Mouse (Mus musculus): Measurements from ENCODE around the gene Itga1.

The Itga1 gene

GRCm38 (mm10) chr13:114984658-114985057, 117.1 kb downstream of the Itga1 start:
- no peak for DNase-seq

- DNase-seq: no peak
Observed at GRCm38 (mm10) chr13:114983116-114983515, 118.6 kb downstream of the Itga1 start.

- DNase-seq: no peak
Observed at GRCm38 (mm10) chr13:114980831-114981419, 120.8 kb downstream of the Itga1 start.

- DNase-seq: no peak
Observed at GRCm38 (mm10) chr13:114974484-114975042, 127.2 kb downstream of the Itga1 start.

GRCm38 (mm10) chr13:114971905-114972304, 129.9 kb downstream of the Itga1 start:
- DNase-seq: no peak

GRCm38 (mm10) chr13:114964233-114964632, 137.5 kb downstream of the Itga1 start:
- peak; percentile 88 to 91 for DNase-seq

GRCm38 (mm10) chr13:114954516-114954915, 147.2 kb downstream of the Itga1 start:
- no peak for DNase-seq

- DNase-seq: no peak
Observed at GRCm38 (mm10) chr13:114933541-114933940, 168.2 kb downstream of the Itga1 start.

GRCm38 (mm10) chr13:114931775-114932294, 169.9 kb downstream of the Itga1 start, which contains the start of gene Itga2:
Itga2 (minus strand) TSS chr13:114932100.
- peak; percentile 20 to 50 for DNase-seq

- peak in 1 of 2 experiments; percentile 16 for DNase-seq
Observed at GRCm38 (mm10) chr13:114930996-114931649, 170.6 kb downstream of the Itga1 start.

- DNase-seq: no peak
Observed at GRCm38 (mm10) chr13:114924785-114925184, 177.0 kb downstream of the Itga1 start.

- DNase-seq: peak in 1 of 2 experiments; percentile 30
Observed at GRCm38 (mm10) chr13:114923331-114923730, 178.4 kb downstream of the Itga1 start.

- DNase-seq: no peak
Observed at GRCm38 (mm10) chr13:114915767-114916166, 186.0 kb downstream of the Itga1 start.

- no peak for DNase-seq
Observed at GRCm38 (mm10) chr13:114914963-114915362, 186.8 kb downstream of the Itga1 start.

- no peak for DNase-seq
Observed at GRCm38 (mm10) chr13:114914559-114914958, 187.2 kb downstream of the Itga1 start.

GRCm38 (mm10) chr13:114910629-114911028, 191.1 kb downstream of the Itga1 start:
- no peak for DNase-seq

GRCm38 (mm10) chr13:114909514-114909913, 192.2 kb downstream of the Itga1 start:
- DNase-seq: no peak

- DNase-seq: no peak
Observed at GRCm38 (mm10) chr13:114907876-114908275, 193.9 kb downstream of the Itga1 start.
